22 mouse cellular contexts compared by ENCODE assay signal in genomic region chr3:113539692-113540091, GRCm38 (mm10). TPM values are rescaled to one million over a fixed set of nuclear protein-coding genes. Genes with fewer than 3 reads are reported as not detected.
"Had no signal": no experiment of that assay in that cellular context is flagged by ENCODE, and none has a peak within 500 bp of the region (broad histone marks: within the 10 kb centered on the region; RNA-seq: fewer than 3 reads in every experiment).

No protein-coding gene starts in this region.

- H3K4me3 ChIP-seq: liver, embryonic 13.5 days; liver, embryonic 15.5 days; megakaryocyte, embryonic 14.5 days; midbrain, embryonic 13.5 days; midbrain, embryonic 15.5 days; neural tube, embryonic 12.5 days had no signal

- H3K9me3 ChIP-seq: liver, embryonic 13.5 days; liver, embryonic 15.5 days; megakaryocyte, embryonic 14.5 days; midbrain, embryonic 13.5 days; midbrain, embryonic 15.5 days; neural tube, embryonic 12.5 days had no signal

- H3K4me2 ChIP-seq: liver, embryonic 13.5 days; liver, embryonic 15.5 days; lung, embryonic 14.5 days; midbrain, embryonic 11.5 days; midbrain, embryonic 13.5 days; midbrain, embryonic 15.5 days; neural tube, embryonic 12.5 days had no signal

- H3K27ac ChIP-seq: liver, embryonic 13.5 days; liver, embryonic 15.5 days; macrophage; midbrain, embryonic 13.5 days; midbrain, embryonic 15.5 days; neural tube, embryonic 12.5 days had no signal

- H3K4me1 ChIP-seq: liver, embryonic 13.5 days; liver, embryonic 15.5 days; megakaryocyte, embryonic 14.5 days; midbrain, embryonic 13.5 days; midbrain, embryonic 15.5 days; neural tube, embryonic 12.5 days had no signal

- H3K27me3 ChIP-seq: liver, embryonic 13.5 days; liver, embryonic 15.5 days; megakaryocyte, embryonic 14.5 days; midbrain, embryonic 13.5 days; midbrain, embryonic 15.5 days; neural tube, embryonic 12.5 days had no signal

- ATAC-seq: midbrain, embryonic 13.5 days; midbrain, embryonic 15.5 days had no signal

- H3K9ac ChIP-seq: liver, embryonic 13.5 days; liver, embryonic 15.5 days; lung, embryonic 14.5 days; midbrain, embryonic 13.5 days; midbrain, embryonic 15.5 days; neural tube, embryonic 12.5 days had no signal

- DNase-seq: liver, embryonic 13.5 days; lung, embryonic 14.5 days; lung, postnatal 10 days; lung, postnatal 36 days; right cerebral cortex, postnatal 14 days; thymus, adult 18-20 months; thymus, postnatal 14 days; thymus, postnatal 36 days had no signal

- H3K36me3 ChIP-seq: liver, embryonic 13.5 days; liver, embryonic 15.5 days; midbrain, embryonic 13.5 days; midbrain, embryonic 15.5 days; neural tube, embryonic 12.5 days had no signal

RNA-seq across cellular contexts. Expression of gene Amy2a1, which starts 7.5 kb away (rescaled TPM):
- total RNA-seq: megakaryocyte progenitor cell, adult 5-6 weeks; midbrain, postnatal 0 days; monocyte, adult 5-6 weeks; neutrophil, adult 5-6 weeks had no signal
- polyA plus RNA-seq: lung, embryonic 14.5 days; macrophage; midbrain, embryonic 11.5 days; midbrain, postnatal 0 days; neural tube, embryonic 12.5 days; neural tube, embryonic 14.5 days; stomach, embryonic 14.5 days; thymus, postnatal 0 days had no signal
